Mouse (Mus musculus) bone marrow macrophage, adult 2 months (primary cell): ENCODE data around the gene Rab3d.

Experiments used
- CTCF ChIP-seq: IDR thresholded peaks from 2 replicates; pipeline ENCODE4 v1.5.1; 2012; ENCODE audit warnings: low read depth, mild to moderate bottlenecking, low read length, moderate library complexity
- POLR2A ChIP-seq: IDR thresholded peaks from 2 replicates; pipeline ENCODE4 v1.6.1; 2012; ENCODE audit warnings: mild to moderate bottlenecking, low read depth, low read length, borderline replicate concordance

- TF ChIP-seq POLR2A, result no peak
- TF ChIP-seq CTCF, result no peak
These were observed 41.4 kb downstream of the Rab3d start for GRCm38 (mm10) chr9:21876601-21877000.
